Mouse (Mus musculus): ENCODE measurements around the gene Sh2d2a. TPM values are rescaled to one million over a fixed set of nuclear protein-coding genes. Genes with fewer than 3 reads are reported as not detected.
A peak's percentile ranks its signal among the peaks of the same experiment; 100 is the strongest.

Sh2d2a gene
- not detected in 2 replicates for polyA plus RNA-seq (2015; fragmentation: Nextera tagmentation; extraction: Ambion mirVana)

DNA sequence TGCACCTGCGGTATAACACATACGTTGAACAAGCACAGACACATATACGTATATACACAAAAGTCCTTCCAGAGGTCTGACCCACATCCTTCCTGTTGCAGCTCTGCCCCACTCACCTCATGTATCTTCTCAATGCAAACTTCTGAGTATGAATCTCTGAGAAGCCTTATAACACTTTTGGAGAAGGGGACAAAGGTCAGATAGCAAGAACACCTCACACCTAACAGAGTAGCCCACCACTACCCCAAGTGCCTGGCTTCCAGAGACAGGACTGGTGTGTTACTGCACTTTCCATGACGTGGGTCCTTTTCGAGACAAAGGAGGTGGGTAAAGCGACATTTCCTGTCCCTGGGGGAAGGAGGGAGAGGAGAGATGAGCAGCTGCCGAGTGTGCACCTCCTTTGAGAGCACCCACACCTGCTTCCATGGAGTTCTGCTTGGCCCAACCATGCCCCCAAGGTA lies at the start of gene Sh2d2a:
Gene Sh2d2a, plus strand, starts transcription at position 106 of the 461 bp plus-strand sequence.
- Histone ChIP-seq H3K27ac (ENCODE audit: low read length) (no peak within 1 kb of the TSS), H3K9ac (ENCODE audit: low read depth, low read length) (no peak within 1 kb of the TSS), H3K4me3 (ENCODE audit: low read depth, low read length) (no peak within 1 kb of the TSS), H3K4me1 (ENCODE audit: control insufficient read depth, insufficient read depth, low read length) (no peaks in the 10 kb centered on the region), H3K27me3 (ENCODE audit: control insufficient read depth, insufficient read depth, low read depth, low read length) (no peaks in the 10 kb centered on the region), H3K9me3 (replicated peaks; ENCODE audit: control insufficient read depth, low read length, poor library complexity, severe bottlenecking) (no peaks in the 10 kb centered on the region), H3K36me3 (ENCODE audit: control insufficient read depth, insufficient read depth, low read length) (no peaks in the 10 kb centered on the region), H3K4me2 (ENCODE audit: low read length) (no peak within 1 kb of the TSS)
- no peak for ATAC-seq
- WGBS = 81% methylated on average over 7 of the region's 7 CpGs

DNA sequence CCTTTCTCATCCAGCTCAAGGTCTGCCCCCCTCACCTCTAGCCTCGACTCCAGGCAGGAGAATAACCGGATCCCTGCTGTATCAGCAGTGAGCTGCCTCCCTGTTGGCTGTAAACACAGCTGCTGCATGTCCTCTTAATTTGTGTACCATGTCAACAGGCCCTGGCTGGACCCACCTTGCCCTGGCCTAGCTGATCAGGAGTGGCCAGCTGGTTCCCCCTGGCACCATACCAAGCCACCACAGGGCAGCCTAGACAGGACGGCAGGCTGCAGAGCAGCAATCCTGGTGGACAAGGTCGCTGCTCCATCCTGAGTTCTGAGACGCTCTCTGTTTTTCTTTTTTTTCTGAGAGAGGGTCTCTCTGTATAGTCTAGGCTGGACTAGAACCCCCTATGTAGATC lies 44.9 kb upstream of the Sh2d2a start:
- H3K27me3 ChIP-seq (ENCODE audit: control insufficient read depth, insufficient read depth, low read depth, low read length) = peaks cover 34% of the 10 kb centered on the region
- 54% methylated on average over 5 of the region's 5 CpGs for WGBS
- H3K27ac ChIP-seq (ENCODE audit: low read length) = no peak overlapping the region
- no peak overlapping the region for H3K9ac ChIP-seq (ENCODE audit: low read depth, low read length)
- no peak overlapping the region for H3K4me2 ChIP-seq (ENCODE audit: low read length)
- no peaks in the 10 kb centered on the region for H3K36me3 ChIP-seq (ENCODE audit: control insufficient read depth, insufficient read depth, low read length)
- ATAC-seq = no peak
- H3K4me1 ChIP-seq (ENCODE audit: control insufficient read depth, insufficient read depth, low read length) = peaks cover 10% of the 10 kb centered on the region
- no peaks in the 10 kb centered on the region for H3K9me3 ChIP-seq (replicated peaks; ENCODE audit: control insufficient read depth, low read length, poor library complexity, severe bottlenecking)
- no peak overlapping the region for H3K4me3 ChIP-seq (ENCODE audit: low read depth, low read length)

DNA sequence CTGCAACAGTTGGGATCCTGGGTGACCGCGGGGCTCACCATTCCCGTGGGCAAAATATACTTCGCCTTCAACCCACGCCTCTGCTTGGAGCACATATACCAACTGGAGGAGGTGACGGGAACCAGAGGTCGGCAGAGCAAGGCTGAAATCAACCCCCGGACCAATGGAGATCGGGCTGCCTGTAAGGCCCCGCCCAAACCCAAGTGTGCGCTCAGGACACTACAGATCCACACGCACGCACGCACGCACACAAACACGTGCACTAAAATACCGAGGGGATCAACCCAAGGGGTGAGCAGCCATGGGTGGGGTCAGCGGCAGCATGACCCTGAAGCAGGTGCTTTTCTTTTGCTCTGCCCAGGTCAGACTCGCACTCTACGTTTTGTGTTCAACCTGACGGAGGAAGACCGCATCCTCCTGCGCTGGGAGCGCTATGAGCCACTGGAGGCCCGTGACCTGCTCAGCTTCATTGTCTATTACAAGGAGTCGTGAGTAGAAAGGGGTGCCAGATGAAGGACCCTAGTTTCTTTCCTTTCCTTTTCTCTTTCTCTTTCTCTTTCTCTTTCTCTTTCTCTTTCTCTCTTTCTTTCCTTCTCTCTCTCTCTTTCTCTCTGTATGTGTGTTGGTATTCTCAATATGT lies 42.4 kb upstream of the Sh2d2a start:
- ATAC-seq = 0 out of 2 replicates have a peak, but pooled peaks have one; percentile 21
- peak overlapping the region; percentile 56 for H3K4me2 ChIP-seq (ENCODE audit: low read length)
- peak overlapping the region; percentile 27 for H3K4me3 ChIP-seq (ENCODE audit: low read depth, low read length)
- no peaks in the 10 kb centered on the region for H3K9me3 ChIP-seq (replicated peaks; ENCODE audit: control insufficient read depth, low read length, poor library complexity, severe bottlenecking)
- H3K4me1 ChIP-seq (ENCODE audit: control insufficient read depth, insufficient read depth, low read length) = peaks cover 4% of the 10 kb centered on the region; the same call in 1 of the 2 replicates
- peak overlapping the region; percentile 28; the same call in 1 of the 2 replicates for H3K9ac ChIP-seq (ENCODE audit: low read depth, low read length)
- no peaks in the 10 kb centered on the region for H3K36me3 ChIP-seq (ENCODE audit: control insufficient read depth, insufficient read depth, low read length)
- 4% methylated on average over 26 of the region's 26 CpGs for WGBS
- no peak overlapping the region for H3K27ac ChIP-seq (ENCODE audit: low read length)
- peaks cover 28% of the 10 kb centered on the region for H3K27me3 ChIP-seq (ENCODE audit: control insufficient read depth, insufficient read depth, low read depth, low read length)

DNA sequence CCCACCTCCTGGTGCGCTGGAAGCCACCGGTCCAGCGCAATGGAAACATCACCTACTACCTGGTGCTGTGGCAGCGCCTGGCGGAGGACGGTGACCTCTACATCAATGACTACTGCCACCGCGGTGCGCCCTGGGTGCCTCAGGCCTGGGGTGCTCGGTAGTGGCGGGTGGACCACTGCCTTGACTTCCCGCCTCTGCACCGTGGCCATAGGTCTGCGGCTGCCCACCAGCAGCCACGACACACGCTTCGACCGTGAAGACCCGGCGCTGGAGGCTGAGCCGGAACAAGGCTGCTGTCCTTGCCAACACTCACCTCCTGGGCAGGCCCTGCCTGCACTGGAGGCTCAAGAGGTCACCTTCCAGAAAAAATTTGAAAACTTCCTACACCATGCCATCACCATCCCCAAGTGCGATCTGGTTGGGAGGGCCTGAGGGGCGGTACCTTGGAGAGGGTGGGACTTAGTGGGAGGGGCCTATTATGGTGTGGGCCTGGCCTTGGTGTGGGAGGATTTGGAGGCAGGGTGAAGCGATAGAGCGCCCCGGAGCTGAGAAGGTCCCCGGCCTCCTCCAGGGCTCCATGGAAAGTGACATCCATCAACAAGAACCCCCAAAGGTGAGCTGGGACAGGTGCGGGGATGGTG lies 37.1 kb upstream of the Sh2d2a start:
- peak overlapping the region; percentile 25 for H3K4me2 ChIP-seq (ENCODE audit: low read length)
- peaks cover 37% of the 10 kb centered on the region for H3K27me3 ChIP-seq (ENCODE audit: control insufficient read depth, insufficient read depth, low read depth, low read length)
- peak overlapping the region; percentile 3 for H3K4me3 ChIP-seq (ENCODE audit: low read depth, low read length)
- no peaks in the 10 kb centered on the region for H3K36me3 ChIP-seq (ENCODE audit: control insufficient read depth, insufficient read depth, low read length)
- no peaks in the 10 kb centered on the region for H3K9me3 ChIP-seq (replicated peaks; ENCODE audit: control insufficient read depth, low read length, poor library complexity, severe bottlenecking)
- peak; percentile 39; the same call in 1 of the 2 replicates for ATAC-seq
- WGBS = 3% methylated on average over 27 of the region's 28 CpGs
- H3K4me1 ChIP-seq (ENCODE audit: control insufficient read depth, insufficient read depth, low read length) = no peaks in the 10 kb centered on the region
- H3K27ac ChIP-seq (ENCODE audit: low read length) = no peak overlapping the region
- H3K9ac ChIP-seq (ENCODE audit: low read depth, low read length) = peak overlapping the region; percentile 21; the same call in 1 of the 2 replicates

DNA sequence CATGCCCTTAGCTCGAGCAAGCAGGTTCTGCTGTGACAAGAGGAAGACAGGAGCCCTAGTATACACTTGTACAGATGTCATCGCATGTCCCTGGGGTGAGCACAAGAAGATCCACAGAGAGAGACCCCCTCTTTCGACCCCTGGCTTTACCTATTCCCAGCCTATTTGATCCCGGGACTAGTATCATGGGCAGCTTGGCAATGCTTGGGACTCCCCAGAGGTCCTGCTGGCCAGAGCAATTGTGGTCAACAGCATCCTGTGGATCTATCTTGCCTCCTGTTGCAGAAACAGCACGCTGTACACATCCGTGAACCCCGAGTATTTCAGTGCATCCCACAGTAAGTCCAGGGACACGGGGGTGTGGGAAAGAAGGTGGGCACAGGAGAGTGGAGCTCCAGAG lies 35.3 kb upstream of the Sh2d2a start:
- peaks cover 37% of the 10 kb centered on the region for H3K27me3 ChIP-seq (ENCODE audit: control insufficient read depth, insufficient read depth, low read depth, low read length)
- H3K36me3 ChIP-seq (ENCODE audit: control insufficient read depth, insufficient read depth, low read length) = no peaks in the 10 kb centered on the region
- H3K9me3 ChIP-seq (replicated peaks; ENCODE audit: control insufficient read depth, low read length, poor library complexity, severe bottlenecking) = no peaks in the 10 kb centered on the region
- ATAC-seq = no peak
- H3K4me3 ChIP-seq (ENCODE audit: low read depth, low read length) = no peak overlapping the region
- WGBS = 87% methylated on average over 8 of the region's 8 CpGs
- no peak overlapping the region for H3K9ac ChIP-seq (ENCODE audit: low read depth, low read length)
- H3K4me1 ChIP-seq (ENCODE audit: control insufficient read depth, insufficient read depth, low read length) = no peaks in the 10 kb centered on the region
- no peak overlapping the region for H3K4me2 ChIP-seq (ENCODE audit: low read length)
- no peak overlapping the region for H3K27ac ChIP-seq (ENCODE audit: low read length)

DNA sequence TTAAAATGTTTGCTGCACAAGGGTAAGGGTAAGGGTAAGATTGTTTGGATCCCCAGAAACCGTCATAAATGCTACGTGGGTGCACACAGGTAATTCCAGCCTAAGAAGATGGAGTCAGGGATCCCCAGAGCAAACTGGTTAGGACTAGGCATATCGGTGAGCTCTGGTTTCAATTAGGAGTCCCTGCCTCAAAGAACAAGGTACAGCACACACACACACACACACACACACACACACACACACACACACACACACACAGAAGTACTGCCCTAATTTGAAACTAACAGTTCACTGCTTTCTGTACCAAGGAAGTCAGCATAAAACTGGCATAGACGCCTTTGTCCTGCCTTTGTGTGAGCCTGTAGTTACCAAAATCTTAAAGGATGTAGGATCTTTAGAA lies 34.1 kb upstream of the Sh2d2a start:
- H3K4me2 ChIP-seq (ENCODE audit: low read length) = no peak overlapping the region
- no peak overlapping the region for H3K9ac ChIP-seq (ENCODE audit: low read depth, low read length)
- H3K36me3 ChIP-seq (ENCODE audit: control insufficient read depth, insufficient read depth, low read length) = no peaks in the 10 kb centered on the region
- no peak for ATAC-seq
- H3K27ac ChIP-seq (ENCODE audit: low read length) = no peak overlapping the region
- peaks cover 3% of the 10 kb centered on the region; the same call in 1 of the 2 replicates for H3K4me1 ChIP-seq (ENCODE audit: control insufficient read depth, insufficient read depth, low read length)
- H3K4me3 ChIP-seq (ENCODE audit: low read depth, low read length) = no peak overlapping the region
- 82% methylated on average over 4 of the region's 4 CpGs for WGBS
- H3K9me3 ChIP-seq (replicated peaks; ENCODE audit: control insufficient read depth, low read length, poor library complexity, severe bottlenecking) = no peaks in the 10 kb centered on the region
- peaks cover 37% of the 10 kb centered on the region for H3K27me3 ChIP-seq (ENCODE audit: control insufficient read depth, insufficient read depth, low read depth, low read length)

DNA sequence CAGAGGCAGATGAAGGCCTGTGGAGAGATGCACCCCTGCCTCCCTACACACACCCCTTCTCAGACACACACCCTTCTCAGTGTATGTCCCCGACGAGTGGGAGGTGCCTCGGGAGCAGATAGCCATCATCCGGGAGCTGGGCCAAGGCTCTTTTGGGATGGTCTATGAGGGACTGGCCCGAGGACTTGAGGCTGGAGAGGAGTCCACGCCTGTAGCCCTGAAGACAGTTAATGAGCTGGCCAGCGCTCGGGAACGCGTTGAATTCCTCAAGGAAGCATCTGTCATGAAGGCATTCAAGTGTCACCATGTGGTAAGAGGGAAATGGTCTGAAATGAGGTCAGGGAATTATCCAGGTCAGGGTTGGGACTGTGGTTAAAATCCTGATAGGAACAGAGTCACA lies 33.7 kb upstream of the Sh2d2a start:
- no peaks in the 10 kb centered on the region for H3K9me3 ChIP-seq (replicated peaks; ENCODE audit: control insufficient read depth, low read length, poor library complexity, severe bottlenecking)
- WGBS = 77% methylated on average over 10 of the region's 10 CpGs
- H3K27me3 ChIP-seq (ENCODE audit: control insufficient read depth, insufficient read depth, low read depth, low read length) = peaks cover 33% of the 10 kb centered on the region
- no peak overlapping the region for H3K9ac ChIP-seq (ENCODE audit: low read depth, low read length)
- no peak for ATAC-seq
- H3K4me3 ChIP-seq (ENCODE audit: low read depth, low read length) = no peak overlapping the region
- H3K36me3 ChIP-seq (ENCODE audit: control insufficient read depth, insufficient read depth, low read length) = no peaks in the 10 kb centered on the region
- no peak overlapping the region for H3K4me2 ChIP-seq (ENCODE audit: low read length)
- H3K27ac ChIP-seq (ENCODE audit: low read length) = no peak overlapping the region
- H3K4me1 ChIP-seq (ENCODE audit: control insufficient read depth, insufficient read depth, low read length) = peaks cover 3% of the 10 kb centered on the region; the same call in 1 of the 2 replicates

DNA sequence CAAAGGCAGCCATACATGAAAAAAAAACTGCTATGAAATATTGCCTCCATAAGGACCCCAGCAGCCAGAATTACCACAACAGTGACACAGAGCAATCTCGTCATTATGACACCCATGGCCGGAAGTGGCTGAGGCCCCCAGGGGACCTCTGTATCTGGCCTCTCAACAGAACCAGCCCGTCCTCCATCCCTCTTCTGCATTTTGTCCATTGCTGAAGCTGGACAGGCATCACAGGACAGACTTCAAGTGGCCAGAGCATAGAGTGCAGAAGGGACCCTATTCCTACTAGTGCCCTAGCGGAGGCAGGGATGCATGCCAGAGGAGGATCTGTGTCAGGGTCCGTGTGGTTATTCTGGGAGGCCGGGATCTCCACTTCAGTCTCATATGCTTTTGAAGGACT lies 30.4 kb upstream of the Sh2d2a start:
- WGBS = 60% methylated on average over 6 of the region's 6 CpGs
- Histone ChIP-seq H3K27ac (ENCODE audit: low read length) (no peak overlapping the region), H3K9ac (ENCODE audit: low read depth, low read length) (no peak overlapping the region), H3K36me3 (ENCODE audit: control insufficient read depth, insufficient read depth, low read length) (no peaks in the 10 kb centered on the region), H3K4me2 (ENCODE audit: low read length) (no peak overlapping the region; the same call in 1 of the 2 replicates), H3K4me1 (ENCODE audit: control insufficient read depth, insufficient read depth, low read length) (peaks cover 3% of the 10 kb centered on the region; the same call in 1 of the 2 replicates), H3K9me3 (replicated peaks; ENCODE audit: control insufficient read depth, low read length, poor library complexity, severe bottlenecking) (no peaks in the 10 kb centered on the region), H3K4me3 (ENCODE audit: low read depth, low read length) (no peak overlapping the region), H3K27me3 (ENCODE audit: control insufficient read depth, insufficient read depth, low read depth, low read length) (peaks cover 4% of the 10 kb centered on the region)
- ATAC-seq = no peak

DNA sequence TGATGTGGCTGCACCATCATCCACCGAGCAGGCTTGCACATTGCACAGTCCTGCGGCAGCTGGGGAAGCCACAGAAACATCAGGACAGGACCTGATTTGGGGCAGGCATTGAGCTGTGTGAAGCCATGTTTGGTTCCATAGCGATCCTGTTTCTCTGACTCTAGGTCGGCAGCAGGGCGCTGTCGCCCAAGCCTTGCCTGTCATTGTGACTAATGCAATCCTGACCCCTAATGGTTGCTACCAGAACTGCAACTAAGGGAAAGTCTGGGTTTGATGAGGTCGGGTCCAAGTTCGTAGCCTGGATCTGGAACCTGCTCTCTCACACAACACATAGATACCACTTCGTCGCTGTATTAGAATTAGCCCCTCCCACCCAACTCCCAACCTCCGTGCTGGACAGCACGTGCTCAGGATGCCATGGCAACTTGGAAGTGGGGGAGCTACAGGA lies 29.9 kb upstream of the Sh2d2a start:
- peak overlapping the region; percentile 21; the same call in 1 of the 2 replicates for H3K9ac ChIP-seq (ENCODE audit: low read depth, low read length)
- ATAC-seq = peak; percentile 63

More for the DNA sequence above, 29.9 kb upstream of the Sh2d2a start:
- WGBS = 6% methylated on average over 12 of the region's 12 CpGs
- Histone ChIP-seq H3K27ac (ENCODE audit: low read length) (no peak overlapping the region), H3K4me2 (ENCODE audit: low read length) (peak overlapping the region; percentile 28), H3K9me3 (replicated peaks; ENCODE audit: control insufficient read depth, low read length, poor library complexity, severe bottlenecking) (no peaks in the 10 kb centered on the region), H3K27me3 (ENCODE audit: control insufficient read depth, insufficient read depth, low read depth, low read length) (no peaks in the 10 kb centered on the region; the same call in 1 of the 2 replicates), H3K36me3 (ENCODE audit: control insufficient read depth, insufficient read depth, low read length) (no peaks in the 10 kb centered on the region), H3K4me1 (ENCODE audit: control insufficient read depth, insufficient read depth, low read length) (peaks cover 3% of the 10 kb centered on the region; the same call in 1 of the 2 replicates), H3K4me3 (ENCODE audit: low read depth, low read length) (no peak overlapping the region)

Data from midbrain, embryonic 16.5 days (tissue).